Mouse (Mus musculus) c-Kit-positive CD71-positive TER-119-negative erythroid progenitor cells, embryonic 14.5 days (primary cell): Measurements from ENCODE around the gene Tomm70a.

Experiments used
- DNase-seq: peaks from one replicate; pipeline ENCODE4 v3.0.0-alpha.2; 2013; ENCODE audit warnings: low read depth

Tomm70a gene

GRCm38 (mm10) chr16:57190390-57190789 lies 68.9 kb downstream of the Tomm70a start:
- no peak for DNase-seq

GRCm38 (mm10) chr16:57191214-57191613 lies 69.7 kb downstream of the Tomm70a start:
- no peak for DNase-seq

GRCm38 (mm10) chr16:57196590-57196989 lies 75.1 kb downstream of the Tomm70a start:
- DNase-seq, result no peak

- no peak for DNase-seq
These were observed 75.8 kb downstream of the Tomm70a start for GRCm38 (mm10) chr16:57197281-57197680.
